Mouse (Mus musculus) intestine, embryonic 16.5 days (tissue): ENCODE results near the gene L3mbtl3. TPM values are rescaled to one million over a fixed set of nuclear protein-coding genes. Genes with fewer than 3 reads are reported as not detected.

Source experiments
- ATAC-seq: fragments of 200-750 bp; cut with Nextera tagmentation; 2 replicates; pipeline ENCODE4 v1.8.0; 2017; ENCODE audit warnings: moderate TSS enrichment, moderate library complexity
- H3K27ac ChIP-seq: fragments of 300-500 bp; sonication (generic); 2 replicates; pipeline ENCODE4 v1.5.1; 2014; ENCODE audit warnings: mild to moderate bottlenecking, low read length
- H3K27me3 ChIP-seq: fragments of 300-500 bp; sonication (generic); replicated peaks from 2 replicates; pipeline ENCODE4 v1.6.1; 2014; ENCODE audit warnings: low read length, control low read depth, mixed read lengths; ENCODE audit not compliant: control insufficient read depth, insufficient read depth
- H3K36me3 ChIP-seq: fragments of 300-500 bp; sonication (generic); 2 replicates; pipeline ENCODE4 v1.6.1; 2014; ENCODE audit warnings: low read length, control low read depth; ENCODE audit not compliant: control insufficient read depth, insufficient read depth
- H3K4me1 ChIP-seq: fragments of 300-500 bp; sonication (generic); 2 replicates; pipeline ENCODE4 v1.6.1; 2014; ENCODE audit warnings: low read length, control low read depth, mixed read lengths; ENCODE audit not compliant: control insufficient read depth, insufficient read depth
- H3K4me2 ChIP-seq: fragments of 300-500 bp; sonication (generic); 2 replicates; pipeline ENCODE4 v1.6.1; 2014; ENCODE audit warnings: low read depth, low read length, control low read depth
- H3K4me3 ChIP-seq: fragments of 300-500 bp; sonication (generic); 2 replicates; pipeline ENCODE4 v1.5.1; 2014; ENCODE audit warnings: mild to moderate bottlenecking, low read length
- H3K9ac ChIP-seq: fragments of 300-500 bp; sonication (generic); 2 replicates; pipeline ENCODE4 v1.6.1; 2014; ENCODE audit warnings: low read depth, low read length
- H3K9me3 ChIP-seq: fragments of 300-500 bp; sonication (generic); 2 replicates; pipeline ENCODE4 v1.6.1; 2016; ENCODE audit warnings: low read length, control low read depth; ENCODE audit not compliant: control insufficient read depth
- WGBS: fragments of 180-500 bp; shearing (Covaris S2); extraction: QIAGEN DNeasy Blood & Tissue Kit; methylation state at CpG from one replicate; pipeline ENCODE4 v1.1.7; 2014; 5-methylcytosine and 5-hydroxymethylcytosine counted together
- polyA plus RNA-seq: library from polyadenylated mRNA; unstranded; fragments of >200 nt; fragmentation: Nextera tagmentation; extraction: Ambion mirVana; gene quantifications from 2 replicates; pipeline ENCODE4 v1.2.1, GENCODE M21; 2015

L3mbtl3 gene
- polyA plus RNA-seq, 1 experiment from 2014 or later: 8.3 TPM

- ATAC-seq: no peak
- 92% methylated on average over 6 of the region's 6 CpGs for WGBS
These were observed 100.4 kb downstream of the L3mbtl3 start for GRCm38 (mm10) chr10:26275414-26275813.

GRCm38 (mm10) chr10:26263744-26264459, 111.9 kb downstream of the L3mbtl3 start:
- no peak overlapping the region for H3K27ac ChIP-seq
- 76% methylated on average over 3 of the region's 3 CpGs for WGBS
- no peak overlapping the region for H3K4me3 ChIP-seq
- H3K9me3 ChIP-seq: no peaks in the 10 kb centered on the region
- H3K9ac ChIP-seq: no peak overlapping the region
- no peaks in the 10 kb centered on the region for H3K36me3 ChIP-seq
- no peak overlapping the region for H3K4me2 ChIP-seq
- no peak for ATAC-seq
- no peaks in the 10 kb centered on the region for H3K4me1 ChIP-seq
- H3K27me3 ChIP-seq: no peaks in the 10 kb centered on the region

More at GRCm38 (mm10) chr10:26275414-26275813, 100.4 kb downstream of the L3mbtl3 start:
- Histone ChIP-seq H3K27ac (no peak overlapping the region), H3K4me2 (no peak overlapping the region), H3K4me1 (no peaks in the 10 kb centered on the region), H3K9me3 (no peaks in the 10 kb centered on the region), H3K27me3 (no peaks in the 10 kb centered on the region), H3K4me3 (no peak overlapping the region), H3K36me3 (peaks cover 7% of the 10 kb centered on the region; the same call in 1 of the 2 replicates), H3K9ac (no peak overlapping the region)

GRCm38 (mm10) chr10:26259908-26260307, 115.9 kb downstream of the L3mbtl3 start:
- H3K27me3 ChIP-seq: no peaks in the 10 kb centered on the region
- H3K4me2 ChIP-seq: no peak overlapping the region
- H3K27ac ChIP-seq: no peak overlapping the region
- H3K36me3 ChIP-seq: no peaks in the 10 kb centered on the region
- no peak for ATAC-seq
- H3K9me3 ChIP-seq: no peaks in the 10 kb centered on the region
- 65% methylated on average over 4 of the region's 4 CpGs for WGBS
- no peak overlapping the region for H3K4me3 ChIP-seq
- no peak overlapping the region for H3K9ac ChIP-seq
- no peaks in the 10 kb centered on the region for H3K4me1 ChIP-seq

GRCm38 (mm10) chr10:26249426-26250165, 126.2 kb downstream of the L3mbtl3 start:
- no peak overlapping the region for H3K4me3 ChIP-seq
- H3K27me3 ChIP-seq: no peaks in the 10 kb centered on the region
- no peak overlapping the region for H3K9ac ChIP-seq
- no peaks in the 10 kb centered on the region for H3K4me1 ChIP-seq
- WGBS: 81% methylated on average over 7 of the region's 7 CpGs
- no peak for ATAC-seq
- H3K27ac ChIP-seq: no peak overlapping the region
- no peaks in the 10 kb centered on the region for H3K36me3 ChIP-seq
- no peaks in the 10 kb centered on the region for H3K9me3 ChIP-seq
- H3K4me2 ChIP-seq: no peak overlapping the region

GRCm38 (mm10) chr10:26244466-26244865, 131.3 kb downstream of the L3mbtl3 start:
- Histone ChIP-seq H3K4me2 (no peak overlapping the region), H3K4me3 (no peak overlapping the region), H3K27me3 (no peaks in the 10 kb centered on the region), H3K9me3 (no peaks in the 10 kb centered on the region), H3K9ac (no peak overlapping the region), H3K4me1 (no peaks in the 10 kb centered on the region), H3K27ac (no peak overlapping the region), H3K36me3 (no peaks in the 10 kb centered on the region)
- no peak for ATAC-seq
- WGBS: 82% methylated on average over 6 of the region's 6 CpGs

GRCm38 (mm10) chr10:26243203-26243602, 132.6 kb downstream of the L3mbtl3 start:
- Histone ChIP-seq H3K4me3 (no peak overlapping the region), H3K4me1 (no peaks in the 10 kb centered on the region), H3K9me3 (no peaks in the 10 kb centered on the region), H3K36me3 (no peaks in the 10 kb centered on the region), H3K9ac (no peak overlapping the region), H3K27me3 (no peaks in the 10 kb centered on the region), H3K27ac (no peak overlapping the region), H3K4me2 (no peak overlapping the region)
- no peak for ATAC-seq
- WGBS: 87% methylated on average over 3 of the region's 3 CpGs

- Histone ChIP-seq H3K36me3 (no peaks in the 10 kb centered on the region), H3K9ac (no peak overlapping the region), H3K4me3 (no peak overlapping the region), H3K27ac (no peak overlapping the region), H3K9me3 (no peaks in the 10 kb centered on the region), H3K4me2 (no peak overlapping the region), H3K27me3 (no peaks in the 10 kb centered on the region), H3K4me1 (no peaks in the 10 kb centered on the region)
- no peak for ATAC-seq
- WGBS: 52% methylated on average over 1 of the region's 1 CpGs
These were observed 136.7 kb downstream of the L3mbtl3 start for GRCm38 (mm10) chr10:26239090-26239489.

- ATAC-seq: no peak
- no peaks in the 10 kb centered on the region for H3K36me3 ChIP-seq
- H3K27ac ChIP-seq: no peak overlapping the region
- H3K9ac ChIP-seq: no peak overlapping the region
- H3K4me1 ChIP-seq: no peaks in the 10 kb centered on the region
- H3K4me2 ChIP-seq: no peak overlapping the region
- WGBS: 51% methylated on average over 4 of the region's 4 CpGs
- H3K9me3 ChIP-seq: no peaks in the 10 kb centered on the region
- no peak overlapping the region for H3K4me3 ChIP-seq
- H3K27me3 ChIP-seq: no peaks in the 10 kb centered on the region
These were observed 137.2 kb downstream of the L3mbtl3 start for GRCm38 (mm10) chr10:26238559-26238958.

GRCm38 (mm10) chr10:26232071-26232653, 143.6 kb downstream of the L3mbtl3 start:
- H3K27me3 ChIP-seq: no peaks in the 10 kb centered on the region
- no peak overlapping the region for H3K4me2 ChIP-seq
- H3K9me3 ChIP-seq: no peaks in the 10 kb centered on the region
- 75% methylated on average over 3 of the region's 3 CpGs for WGBS
- ATAC-seq: no peak
- H3K4me3 ChIP-seq: no peak overlapping the region
- H3K4me1 ChIP-seq: no peaks in the 10 kb centered on the region
- H3K27ac ChIP-seq: no peak overlapping the region
- H3K36me3 ChIP-seq: no peaks in the 10 kb centered on the region
- H3K9ac ChIP-seq: no peak overlapping the region
